Mouse (Mus musculus): Measurements from ENCODE around the gene Uvrag.
A peak's percentile ranks its signal among the peaks of the same experiment; 100 is the strongest.

Uvrag gene

GRCm38 (mm10) chr7:98874411-98874951, 266.5 kb downstream of the Uvrag start:
- DNase-seq: no peak

- no peak for DNase-seq
Observed at GRCm38 (mm10) chr7:98873316-98873715, 267.6 kb downstream of the Uvrag start.

- DNase-seq: no peak
Observed at GRCm38 (mm10) chr7:98871882-98872281, 269.1 kb downstream of the Uvrag start.

GRCm38 (mm10) chr7:98870791-98871190, 270.1 kb downstream of the Uvrag start:
- no peak for DNase-seq

- DNase-seq: no peak
Observed at GRCm38 (mm10) chr7:98869070-98869469, 271.9 kb downstream of the Uvrag start.

- no peak for DNase-seq
Observed at GRCm38 (mm10) chr7:98867794-98868150, 273.2 kb downstream of the Uvrag start.

- DNase-seq: no peak
Observed at GRCm38 (mm10) chr7:98867053-98867793, 273.7 kb downstream of the Uvrag start.

GRCm38 (mm10) chr7:98863969-98864718, 276.8 kb downstream of the Uvrag start:
- peak in 1 of 2 experiments; percentile 26 for DNase-seq

- DNase-seq: no peak
Observed at GRCm38 (mm10) chr7:98862994-98863393, 277.9 kb downstream of the Uvrag start.

- DNase-seq: no peak
Observed at GRCm38 (mm10) chr7:98861002-98861401, 279.9 kb downstream of the Uvrag start.

GRCm38 (mm10) chr7:98857094-98857493, 283.8 kb downstream of the Uvrag start:
- DNase-seq: no peak

- DNase-seq: no peak
Observed at GRCm38 (mm10) chr7:98856128-98856527, 284.8 kb downstream of the Uvrag start.

GRCm38 (mm10) chr7:98855388-98855787, 285.6 kb downstream of the Uvrag start:
- no peak for DNase-seq

- no peak for DNase-seq
Observed at GRCm38 (mm10) chr7:98853806-98854205, 287.1 kb downstream of the Uvrag start.

GRCm38 (mm10) chr7:98852950-98853650, 287.8 kb downstream of the Uvrag start:
- no peak for DNase-seq

- no peak for DNase-seq
Observed at GRCm38 (mm10) chr7:98851220-98851619, 289.7 kb downstream of the Uvrag start.

- no peak for DNase-seq
Observed at GRCm38 (mm10) chr7:98850388-98850787, 290.6 kb downstream of the Uvrag start.

- DNase-seq: peak in 1 of 2 experiments; percentile 38
Observed at GRCm38 (mm10) chr7:98848899-98849640, 291.9 kb downstream of the Uvrag start.

GRCm38 (mm10) chr7:98843649-98844048, 297.3 kb downstream of the Uvrag start:
- no peak for DNase-seq

GRCm38 (mm10) chr7:98842997-98843396, 297.9 kb downstream of the Uvrag start:
- no peak for DNase-seq

GRCm38 (mm10) chr7:98841802-98842201, 299.1 kb downstream of the Uvrag start:
- no peak for DNase-seq

- DNase-seq: no peak
Observed at GRCm38 (mm10) chr7:98840771-98841170, 300.2 kb downstream of the Uvrag start.

- no peak for DNase-seq
Observed at GRCm38 (mm10) chr7:98839312-98839711, 301.6 kb downstream of the Uvrag start.
